Comparison of ENCODE assay signal across 15 mouse cellular contexts in the genomic region with DNA sequence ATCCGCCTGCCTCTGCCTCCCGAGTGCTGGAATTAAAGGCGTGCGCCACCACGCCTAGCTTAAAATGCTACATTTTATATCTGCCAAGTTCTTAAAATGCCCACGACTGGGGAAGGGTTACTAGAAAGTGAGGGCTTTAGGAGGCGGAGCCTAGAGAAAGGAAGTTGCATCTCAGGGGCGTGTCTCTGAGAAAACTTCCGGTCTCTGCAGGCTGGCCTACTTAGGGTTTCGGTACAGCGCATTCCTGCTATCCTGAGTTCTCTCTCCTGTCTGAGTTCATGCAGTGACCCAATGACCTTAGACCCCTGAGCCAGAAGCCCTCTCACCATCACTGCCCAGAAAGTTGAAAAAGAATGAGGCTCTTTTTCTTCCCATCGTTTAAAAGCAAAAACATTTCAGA. TPM values are rescaled to one million over a fixed set of nuclear protein-coding genes. Genes with fewer than 3 reads are reported as not detected.
DNase-seq lines count a peak whose midpoint lies in the region; ATAC-seq and TF ChIP-seq lines count a peak whose summit lies in the region.
"Had no signal": no experiment of that assay in that cellular context is flagged by ENCODE, and none has a peak within 500 bp of the region (broad histone marks: within the 10 kb centered on the region; RNA-seq: fewer than 3 reads in every experiment).

No protein-coding gene starts in this region.

- no peak overlapping the region for H3K4me2 ChIP-seq in forebrain, embryonic 15.5 days (replicated peaks)
- H3K4me2 ChIP-seq in midbrain, embryonic 13.5 days (replicated peaks): no peak overlapping the region
- no peak overlapping the region for H3K4me2 ChIP-seq in forebrain, embryonic 13.5 days
- H3K4me2 ChIP-seq: hindbrain, embryonic 14.5 days; limb, embryonic 15.5 days; midbrain, embryonic 11.5 days had no signal

- no peaks in the 10 kb centered on the region for H3K9me3 ChIP-seq in forebrain, embryonic 10.5 days
- no peaks in the 10 kb centered on the region for H3K9me3 ChIP-seq in forebrain, embryonic 15.5 days
- no peaks in the 10 kb centered on the region for H3K9me3 ChIP-seq in midbrain, embryonic 10.5 days (replicated peaks)
- no peaks in the 10 kb centered on the region for H3K9me3 ChIP-seq in midbrain, embryonic 13.5 days
- H3K9me3 ChIP-seq in forebrain, embryonic 13.5 days (replicated peaks): no peaks in the 10 kb centered on the region
- H3K9me3 ChIP-seq: limb, embryonic 15.5 days had no signal

- peak; percentile 18; the same call in 1 of the 2 replicates for TF ChIP-seq POLR2A in embryonic fibroblast, embryonic 13.5 days (IDR thresholded peaks at IDR 0.05; ENCODE audit: low read depth, low read length)

- no peaks in the 10 kb centered on the region for H3K36me3 ChIP-seq in forebrain, embryonic 10.5 days (replicated peaks)
- H3K36me3 ChIP-seq in forebrain, embryonic 15.5 days: no peaks in the 10 kb centered on the region
- peaks cover 4% of the 10 kb centered on the region; the same call in 1 of the 2 replicates for H3K36me3 ChIP-seq in midbrain, embryonic 10.5 days
- no peaks in the 10 kb centered on the region for H3K36me3 ChIP-seq in midbrain, embryonic 13.5 days
- no peaks in the 10 kb centered on the region for H3K36me3 ChIP-seq in forebrain, embryonic 13.5 days (ENCODE audit: poor library complexity, severe bottlenecking)
- H3K36me3 ChIP-seq: limb, embryonic 15.5 days had no signal

- peaks cover 85% of the 10 kb centered on the region for H3K4me1 ChIP-seq in forebrain, embryonic 10.5 days
- peaks cover 29% of the 10 kb centered on the region for H3K4me1 ChIP-seq in forebrain, embryonic 15.5 days
- H3K4me1 ChIP-seq in midbrain, embryonic 10.5 days: peaks cover 84% of the 10 kb centered on the region
- H3K4me1 ChIP-seq in midbrain, embryonic 13.5 days (replicated peaks): peaks cover 39% of the 10 kb centered on the region
- peaks cover 2% of the 10 kb centered on the region; the same call in 1 of the 2 replicates for H3K4me1 ChIP-seq in embryonic fibroblast, embryonic 13.5 days (ENCODE audit: control insufficient read depth, insufficient read depth, low read length)
- peaks cover 36% of the 10 kb centered on the region for H3K4me1 ChIP-seq in forebrain, embryonic 13.5 days

- no peak for DNase-seq in forebrain, embryonic 10.5 days (ENCODE audit: extremely low spot score, low spot score)
- DNase-seq in midbrain, embryonic 10.5 days (ENCODE audit: low spot score): no peak
- DNase-seq in retina, postnatal 1 day: peak; percentile 50
- no peak for DNase-seq in right cerebral cortex, adult 2 months (ENCODE audit: low spot score in 2 of 2)
- DNase-seq: adrenal gland, postnatal 25 days; kidney, adult 2 months; thymus, postnatal 14 days had no signal

- no peak overlapping the region for H3K4me3 ChIP-seq in forebrain, embryonic 10.5 days
- no peak overlapping the region for H3K4me3 ChIP-seq in forebrain, embryonic 15.5 days
- no peak overlapping the region for H3K4me3 ChIP-seq in midbrain, embryonic 10.5 days
- H3K4me3 ChIP-seq in midbrain, embryonic 13.5 days (replicated peaks): no peak overlapping the region
- H3K4me3 ChIP-seq in embryonic fibroblast, embryonic 13.5 days (ENCODE audit: insufficient read depth, low read length): no peak overlapping the region
- H3K4me3 ChIP-seq in forebrain, embryonic 13.5 days: no peak overlapping the region
- H3K4me3 ChIP-seq: limb, embryonic 15.5 days had no signal

- H3K27ac ChIP-seq in forebrain, embryonic 10.5 days: peak overlapping the region; percentile 68; the same call in 1 of the 2 replicates
- no peak overlapping the region for H3K27ac ChIP-seq in forebrain, embryonic 15.5 days (replicated peaks)
- peak overlapping the region; percentile 5 for H3K27ac ChIP-seq in midbrain, embryonic 10.5 days (replicated peaks)
- H3K27ac ChIP-seq in midbrain, embryonic 13.5 days: no peak overlapping the region
- no peak overlapping the region for H3K27ac ChIP-seq in embryonic fibroblast, embryonic 13.5 days (ENCODE audit: insufficient read depth, low read length)
- no peak overlapping the region for H3K27ac ChIP-seq in forebrain, embryonic 13.5 days
- H3K27ac ChIP-seq: hindbrain, embryonic 14.5 days; limb, embryonic 15.5 days had no signal

- 67% methylated on average over 12 of the region's 12 CpGs for WGBS in forebrain, embryonic 10.5 days
- 75% methylated on average over 12 of the region's 12 CpGs for WGBS in forebrain, embryonic 15.5 days
- 70% methylated on average over 12 of the region's 12 CpGs for WGBS in midbrain, embryonic 10.5 days
- WGBS in midbrain, embryonic 13.5 days: 76% methylated on average over 12 of the region's 12 CpGs
- WGBS in forebrain, embryonic 13.5 days: 75% methylated on average over 12 of the region's 12 CpGs

- ATAC-seq in forebrain, embryonic 15.5 days (replicated peaks): no peak
- ATAC-seq in midbrain, embryonic 13.5 days: no peak
- no peak for ATAC-seq in forebrain, embryonic 13.5 days

- no peak for TF ChIP-seq CTCF in embryonic fibroblast, embryonic 13.5 days (IDR thresholded peaks at IDR 0.05; ENCODE audit: borderline replicate concordance, insufficient read depth, low read length)

- no peaks in the 10 kb centered on the region for H3K27me3 ChIP-seq in forebrain, embryonic 10.5 days (ENCODE audit: poor library complexity, severe bottlenecking)
- no peaks in the 10 kb centered on the region for H3K27me3 ChIP-seq in forebrain, embryonic 15.5 days
- no peaks in the 10 kb centered on the region for H3K27me3 ChIP-seq in midbrain, embryonic 10.5 days (ENCODE audit: low read depth, poor library complexity, severe bottlenecking)
- no peaks in the 10 kb centered on the region for H3K27me3 ChIP-seq in midbrain, embryonic 13.5 days
- H3K27me3 ChIP-seq in forebrain, embryonic 13.5 days: no peaks in the 10 kb centered on the region
- H3K27me3 ChIP-seq: limb, embryonic 15.5 days had no signal

- H3K9ac ChIP-seq in forebrain, embryonic 15.5 days (replicated peaks): no peak overlapping the region
- no peak overlapping the region for H3K9ac ChIP-seq in midbrain, embryonic 13.5 days (replicated peaks)
- no peak overlapping the region for H3K9ac ChIP-seq in forebrain, embryonic 13.5 days
- H3K9ac ChIP-seq: hindbrain, embryonic 14.5 days; limb, embryonic 15.5 days had no signal

RNA-seq across cellular contexts. Expression of gene Parp16, which starts 1.9 kb away (rescaled TPM):
- polyA plus RNA-seq in forebrain, embryonic 10.5 days (2016; fragmentation: Nextera tagmentation; extraction: Ambion mirVana): 7.0 and 8.5 TPM in 2 replicates
- polyA plus RNA-seq in forebrain, embryonic 15.5 days (2015; fragmentation: Nextera tagmentation; extraction: Ambion mirVana): 4.9 and 5.1 TPM in 2 replicates
- 7.2 and 7.9 TPM in 2 replicates for polyA plus RNA-seq in midbrain, embryonic 10.5 days (2016; fragmentation: Nextera tagmentation; extraction: Ambion mirVana)
- polyA plus RNA-seq in midbrain, embryonic 13.5 days (2015; fragmentation: Nextera tagmentation; extraction: Ambion mirVana): 4.8 and 5.6 TPM in 2 replicates
- polyA plus RNA-seq in embryonic fibroblast, embryonic 13.5 days (2011; ENCODE audit: insufficient read length, low read depth, missing spikeins): 1.5 and 2.7 TPM in 2 replicates
- 5.1 and 6.1 TPM in 2 replicates for polyA plus RNA-seq in forebrain, embryonic 13.5 days (2015; fragmentation: Nextera tagmentation; extraction: Ambion mirVana)

RNA-seq across cellular contexts. Expression of gene Igdcc3, which starts 52.2 kb away (rescaled TPM):
- 208 and 246 TPM in 2 replicates for polyA plus RNA-seq in forebrain, embryonic 10.5 days (2016; fragmentation: Nextera tagmentation; extraction: Ambion mirVana)
- polyA plus RNA-seq in forebrain, embryonic 15.5 days (2015; fragmentation: Nextera tagmentation; extraction: Ambion mirVana): 9.6 and 9.8 TPM in 2 replicates
- 334 and 450 TPM in 2 replicates for polyA plus RNA-seq in midbrain, embryonic 10.5 days (2016; fragmentation: Nextera tagmentation; extraction: Ambion mirVana)
- polyA plus RNA-seq in midbrain, embryonic 13.5 days (2015; fragmentation: Nextera tagmentation; extraction: Ambion mirVana): 23.5 and 25.2 TPM in 2 replicates
- not detected in 2 replicates for polyA plus RNA-seq in embryonic fibroblast, embryonic 13.5 days (2011; ENCODE audit: insufficient read length, low read depth, missing spikeins)
- polyA plus RNA-seq in forebrain, embryonic 13.5 days (2015; fragmentation: Nextera tagmentation; extraction: Ambion mirVana): 13.2 and 16.0 TPM in 2 replicates
- polyA plus RNA-seq: C2C12 had no signal

Comparison
In these comparisons a context has a peak if more than half of its experiments do, and no peak if none do; other contexts are left out.
1. H3K27ac ChIP-seq: peak in forebrain, embryonic 10.5 days (single experiment) and midbrain, embryonic 10.5 days (single experiment); none in forebrain, embryonic 15.5 days (single experiment), midbrain, embryonic 13.5 days (single experiment), embryonic fibroblast, embryonic 13.5 days (single experiment) and forebrain, embryonic 13.5 days (single experiment).
2. RNA of gene Igdcc3, which starts 52.2 kb away (polyA plus RNA-seq): 334 to 450 TPM in midbrain, embryonic 10.5 days, 208 to 246 TPM in forebrain, embryonic 10.5 days, 23.5 to 25.2 TPM in midbrain, embryonic 13.5 days, 13.2 to 16.0 TPM in forebrain, embryonic 13.5 days and 9.6 to 9.8 TPM in forebrain, embryonic 15.5 days; not detected in embryonic fibroblast, embryonic 13.5 days; every median in the first group is over 10 times any median in the second.